Mouse (Mus musculus): ENCODE measurements around the gene 1110002E22Rik. TPM values are rescaled to one million over a fixed set of nuclear protein-coding genes. Genes with fewer than 3 reads are reported as not detected.

1110002E22Rik gene
- polyA plus RNA-seq, 1 experiment from 2014 or later: 3.2 TPM

- H3K9me3 ChIP-seq: no peaks in the 10 kb centered on the region
- DNase-seq (ENCODE audit: low spot score): no peak
- H3K27ac ChIP-seq: peak overlapping the region; percentile 43; the same call in 1 of the 2 replicates
- WGBS: 85% methylated on average over 19 of the region's 19 CpGs
- H3K27me3 ChIP-seq (ENCODE audit: insufficient read depth, poor library complexity, severe bottlenecking): no peaks in the 10 kb centered on the region
- H3K36me3 ChIP-seq: no peaks in the 10 kb centered on the region
- peaks cover 22% of the 10 kb centered on the region; the same call in 1 of the 2 replicates for H3K4me1 ChIP-seq
- no peak overlapping the region for H3K4me3 ChIP-seq
Measured at GRCm38 (mm10) chr3:138096263-138097028, 31.6 kb downstream of the 1110002E22Rik start.

DNA sequence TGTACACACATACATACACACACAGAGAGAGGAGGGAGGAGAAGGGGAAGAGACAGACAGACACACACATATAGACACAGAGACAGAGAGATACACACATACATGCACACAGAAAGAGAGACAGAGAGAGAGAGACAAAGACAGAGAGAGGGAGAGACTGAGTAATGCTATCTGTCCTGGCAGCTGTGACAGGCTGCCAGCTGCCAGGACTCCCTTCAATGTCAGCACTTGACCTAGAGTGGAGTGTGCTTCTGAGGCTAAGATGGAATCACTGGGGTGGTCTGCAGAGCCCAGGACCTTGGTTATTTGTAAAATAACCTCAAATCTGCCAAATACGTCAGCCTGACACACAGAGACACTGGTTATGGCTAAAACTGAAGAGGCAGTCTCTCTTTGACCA is 32.9 kb downstream of the 1110002E22Rik start:
- DNase-seq (ENCODE audit: low spot score): no peak
- no peaks in the 10 kb centered on the region for H3K27me3 ChIP-seq (ENCODE audit: insufficient read depth, poor library complexity, severe bottlenecking)
- peak overlapping the region; percentile 32; the same call in 1 of the 2 replicates for H3K27ac ChIP-seq
- no peaks in the 10 kb centered on the region for H3K36me3 ChIP-seq
- peaks cover 22% of the 10 kb centered on the region; the same call in 1 of the 2 replicates for H3K4me1 ChIP-seq
- H3K4me3 ChIP-seq: no peak overlapping the region
- no peaks in the 10 kb centered on the region for H3K9me3 ChIP-seq
- 67% methylated on average over 1 of the region's 1 CpGs for WGBS

GRCm38 (mm10) chr3:138101936-138102335 is 37.1 kb downstream of the 1110002E22Rik start:
- Histone ChIP-seq H3K4me1 (peaks cover 15% of the 10 kb centered on the region; the same call in 1 of the 2 replicates), H3K27ac (no peak overlapping the region), H3K36me3 (no peaks in the 10 kb centered on the region; the same call in 1 of the 2 replicates), H3K4me3 (no peak overlapping the region), H3K9me3 (no peaks in the 10 kb centered on the region), H3K27me3 (ENCODE audit: insufficient read depth, poor library complexity, severe bottlenecking) (no peaks in the 10 kb centered on the region)
- no peak for DNase-seq (ENCODE audit: low spot score)
- WGBS: 84% methylated on average over 4 of the region's 4 CpGs

DNA sequence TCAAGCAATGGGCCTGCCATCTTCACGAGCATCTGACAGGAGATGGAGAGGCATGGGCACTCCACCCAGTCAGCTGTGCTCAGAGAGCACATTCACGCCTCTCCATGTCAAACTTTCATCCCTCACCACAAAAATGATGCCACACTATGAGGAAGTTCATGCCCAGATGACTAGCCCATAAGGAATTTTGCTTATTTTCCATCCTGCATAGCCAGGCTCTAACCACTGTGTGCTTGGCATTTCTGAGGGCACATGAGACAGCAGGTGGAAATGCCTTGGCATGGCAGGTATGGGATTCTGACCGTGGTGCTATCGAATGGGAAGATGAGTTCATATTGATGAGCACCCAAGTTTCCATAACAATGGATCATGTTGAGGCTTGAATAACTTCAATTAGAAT is 38.8 kb downstream of the 1110002E22Rik start:
- Histone ChIP-seq H3K27ac (no peak overlapping the region), H3K27me3 (ENCODE audit: insufficient read depth, poor library complexity, severe bottlenecking) (no peaks in the 10 kb centered on the region), H3K4me1 (no peaks in the 10 kb centered on the region), H3K4me3 (no peak overlapping the region), H3K36me3 (no peaks in the 10 kb centered on the region; the same call in 1 of the 2 replicates), H3K9me3 (no peaks in the 10 kb centered on the region)
- WGBS: 84% methylated on average over 4 of the region's 4 CpGs
- DNase-seq (ENCODE audit: low spot score): no peak

DNA sequence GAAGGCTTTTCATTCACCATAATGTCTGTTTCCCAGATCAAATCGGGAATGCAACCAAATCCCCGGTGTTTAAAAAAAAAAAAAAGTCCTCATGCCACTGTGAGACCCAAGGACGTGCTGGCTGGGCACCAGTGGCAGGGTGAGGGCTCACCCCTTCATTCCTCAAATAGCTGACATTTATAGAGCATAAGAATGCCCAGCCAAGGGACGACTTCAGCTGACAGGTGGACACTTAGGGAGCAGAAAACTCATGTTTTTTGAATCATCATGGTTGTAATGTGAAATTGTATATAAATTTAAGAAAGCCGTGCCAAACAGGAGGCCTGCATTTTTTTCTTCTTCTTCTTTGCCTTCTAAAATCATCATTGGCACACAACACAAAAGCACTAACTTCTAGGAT is 40.2 kb downstream of the 1110002E22Rik start:
- H3K27me3 ChIP-seq (ENCODE audit: insufficient read depth, poor library complexity, severe bottlenecking): no peaks in the 10 kb centered on the region
- no peaks in the 10 kb centered on the region for H3K4me1 ChIP-seq

GRCm38 (mm10) chr3:138106887-138107286 is 42.0 kb downstream of the 1110002E22Rik start:
- no peak overlapping the region for H3K4me3 ChIP-seq
- no peaks in the 10 kb centered on the region; the same call in 1 of the 2 replicates for H3K36me3 ChIP-seq
- peak; percentile 6 for DNase-seq (ENCODE audit: low spot score)
- no peaks in the 10 kb centered on the region for H3K4me1 ChIP-seq
- WGBS: 92% methylated on average over 10 of the region's 10 CpGs
- H3K27ac ChIP-seq: no peak overlapping the region
- no peaks in the 10 kb centered on the region for H3K9me3 ChIP-seq
- no peaks in the 10 kb centered on the region for H3K27me3 ChIP-seq (ENCODE audit: insufficient read depth, poor library complexity, severe bottlenecking)

More for the DNA sequence above, 40.2 kb downstream of the 1110002E22Rik start:
- Histone ChIP-seq H3K27ac (no peak overlapping the region), H3K36me3 (no peaks in the 10 kb centered on the region; the same call in 1 of the 2 replicates), H3K4me3 (no peak overlapping the region), H3K9me3 (no peaks in the 10 kb centered on the region)
- 69% methylated on average over 5 of the region's 5 CpGs for WGBS
- no peak for DNase-seq (ENCODE audit: low spot score)

DNA sequence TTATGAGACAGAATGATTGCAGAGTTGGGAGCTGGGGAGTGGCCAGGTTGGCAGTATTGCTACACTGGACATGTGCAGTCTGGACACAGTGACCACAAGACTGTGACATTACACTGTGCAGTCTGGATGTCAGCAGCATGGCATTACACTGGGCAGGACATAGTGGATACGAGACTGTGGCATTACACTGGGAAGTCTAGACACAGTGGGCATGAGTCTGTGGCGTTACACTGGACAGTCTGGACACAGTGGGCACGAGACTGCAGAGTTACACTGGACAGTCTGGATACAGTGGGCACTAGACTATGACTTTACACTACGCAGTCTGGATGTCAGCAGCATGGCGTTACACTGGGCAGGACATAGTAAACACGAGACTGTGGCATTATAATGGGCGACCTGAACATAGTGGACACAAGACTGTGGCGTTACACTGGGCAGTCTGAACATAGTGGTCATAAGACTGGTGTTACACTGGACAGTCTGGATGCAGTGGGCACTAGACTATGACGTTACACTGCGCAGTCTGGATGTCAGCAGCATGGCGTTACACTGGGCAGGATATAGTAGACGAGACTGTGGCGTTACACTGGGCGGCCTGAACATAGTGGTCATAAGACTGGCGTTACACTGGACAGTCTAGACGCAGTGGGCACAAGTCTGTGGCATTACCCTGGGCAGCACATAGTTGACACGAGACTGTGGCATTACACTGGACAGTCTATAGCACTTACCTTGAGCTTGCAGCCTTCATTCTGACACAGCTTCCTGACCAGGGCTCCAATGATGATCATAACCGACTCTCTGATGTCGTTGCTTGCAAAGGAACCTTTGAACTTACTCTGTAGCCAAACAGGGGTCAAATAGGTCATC is 46.3 kb downstream of the 1110002E22Rik start:
- DNase-seq (ENCODE audit: low spot score): no peak
- WGBS: 86% methylated on average over 19 of the region's 19 CpGs
- H3K4me1 ChIP-seq: no peaks in the 10 kb centered on the region
- no peak overlapping the region for H3K27ac ChIP-seq
- H3K36me3 ChIP-seq: no peaks in the 10 kb centered on the region
- H3K4me3 ChIP-seq: no peak overlapping the region
- no peaks in the 10 kb centered on the region for H3K9me3 ChIP-seq
- H3K27me3 ChIP-seq (ENCODE audit: insufficient read depth, poor library complexity, severe bottlenecking): no peaks in the 10 kb centered on the region

DNA sequence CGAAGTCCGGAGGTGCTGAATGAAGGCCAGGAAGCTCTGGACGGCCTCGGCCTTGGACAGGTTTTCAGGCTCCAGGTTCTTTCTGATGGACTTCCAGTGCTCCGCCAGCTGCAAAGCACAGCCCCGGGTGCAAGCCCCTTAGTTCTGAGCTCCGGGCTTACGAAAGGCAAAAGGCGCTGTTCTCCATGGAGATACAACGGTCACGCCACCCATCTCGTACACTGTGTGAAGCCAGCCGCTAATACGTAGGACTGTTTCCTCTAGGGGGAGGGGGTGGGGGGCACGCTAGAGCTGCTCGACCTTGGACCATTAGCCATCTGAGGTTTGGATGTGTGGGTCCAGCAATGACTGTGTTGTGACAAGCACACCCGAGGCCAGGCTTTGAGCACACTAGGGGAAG is 49.3 kb downstream of the 1110002E22Rik start:
- Histone ChIP-seq H3K4me3 (no peak overlapping the region), H3K4me1 (peaks cover 5% of the 10 kb centered on the region), H3K36me3 (no peaks in the 10 kb centered on the region), H3K27me3 (ENCODE audit: insufficient read depth, poor library complexity, severe bottlenecking) (no peaks in the 10 kb centered on the region), H3K27ac (no peak overlapping the region), H3K9me3 (no peaks in the 10 kb centered on the region)
- DNase-seq (ENCODE audit: low spot score): no peak
- 78% methylated on average over 17 of the region's 17 CpGs for WGBS

- Histone ChIP-seq H3K4me1 (peaks cover 13% of the 10 kb centered on the region), H3K36me3 (no peaks in the 10 kb centered on the region), H3K9me3 (no peaks in the 10 kb centered on the region), H3K27ac (0 out of 2 replicates have a peak overlapping the region, but pooled peaks have one; percentile 29), H3K27me3 (ENCODE audit: insufficient read depth, poor library complexity, severe bottlenecking) (no peaks in the 10 kb centered on the region), H3K4me3 (no peak overlapping the region)
- 71% methylated on average over 4 of the region's 4 CpGs for WGBS
- DNase-seq (ENCODE audit: low spot score): no peak
Measured at GRCm38 (mm10) chr3:138116871-138117270, 52.0 kb downstream of the 1110002E22Rik start.

DNA sequence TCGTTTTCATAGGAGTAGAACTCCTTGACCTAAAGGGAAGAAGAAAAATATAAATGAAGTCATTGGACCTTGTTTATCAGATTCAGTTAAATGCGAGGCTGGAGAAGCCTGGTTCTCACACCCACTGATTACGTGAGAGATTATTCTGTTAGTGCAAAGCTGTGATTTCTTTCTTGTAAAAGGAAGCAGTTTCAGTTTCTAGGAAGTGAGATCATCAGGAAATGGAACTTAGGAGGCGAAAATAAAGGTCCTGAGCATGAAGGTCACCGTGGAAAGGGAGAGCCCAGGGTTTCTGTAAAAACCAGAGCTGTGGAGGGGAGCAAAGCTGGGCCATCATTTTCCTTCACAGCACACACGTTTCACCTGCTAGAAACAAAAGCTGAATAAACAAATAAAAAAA is 53.5 kb downstream of the 1110002E22Rik start:
- no peak for DNase-seq (ENCODE audit: low spot score)
- WGBS: 58% methylated on average over 6 of the region's 6 CpGs
- Histone ChIP-seq H3K9me3 (no peaks in the 10 kb centered on the region), H3K27ac (peak overlapping the region; percentile 8; the same call in 1 of the 2 replicates), H3K4me3 (no peak overlapping the region), H3K27me3 (ENCODE audit: insufficient read depth, poor library complexity, severe bottlenecking) (no peaks in the 10 kb centered on the region), H3K36me3 (no peaks in the 10 kb centered on the region), H3K4me1 (peaks cover 13% of the 10 kb centered on the region)

- no peak overlapping the region for H3K4me3 ChIP-seq
- peak overlapping the region; percentile 8; the same call in 1 of the 2 replicates for H3K27ac ChIP-seq
- H3K9me3 ChIP-seq: no peaks in the 10 kb centered on the region
- no peaks in the 10 kb centered on the region for H3K27me3 ChIP-seq (ENCODE audit: insufficient read depth, poor library complexity, severe bottlenecking)
- DNase-seq (ENCODE audit: low spot score): no peak
- H3K4me1 ChIP-seq: peaks cover 13% of the 10 kb centered on the region
- WGBS: 64% methylated on average over 14 of the region's 14 CpGs
- no peaks in the 10 kb centered on the region for H3K36me3 ChIP-seq
Measured at GRCm38 (mm10) chr3:138118831-138119230, 54.0 kb downstream of the 1110002E22Rik start.

GRCm38 (mm10) chr3:138119444-138120105 is 54.7 kb downstream of the 1110002E22Rik start:
- H3K27me3 ChIP-seq (ENCODE audit: insufficient read depth, poor library complexity, severe bottlenecking): no peaks in the 10 kb centered on the region
- DNase-seq (ENCODE audit: low spot score): no peak
- H3K9me3 ChIP-seq: no peaks in the 10 kb centered on the region
- 83% methylated on average over 16 of the region's 16 CpGs for WGBS
- peaks cover 13% of the 10 kb centered on the region for H3K4me1 ChIP-seq
- no peaks in the 10 kb centered on the region for H3K36me3 ChIP-seq
- H3K4me3 ChIP-seq: no peak overlapping the region
- H3K27ac ChIP-seq: peak overlapping the region; percentile 62
